ENCODE assay signal across 14 mouse cellular contexts in genomic region chr4:46885627-46886383, GRCm38 (mm10).
DNase-seq lines count a peak whose midpoint lies in the region; ATAC-seq and TF ChIP-seq lines count a peak whose summit lies in the region.
"Had no signal": no experiment of that assay in that cellular context is flagged by ENCODE, and none has a peak within 500 bp of the region (broad histone marks: within the 10 kb centered on the region; RNA-seq: fewer than 3 reads in every experiment).

No protein-coding gene starts in this region.

- 86% methylated on average over 20 of the region's 20 CpGs for WGBS in midbrain, postnatal 0 days
- WGBS in midbrain, embryonic 14.5 days = 90% methylated on average over 20 of the region's 20 CpGs
- WGBS in forebrain, embryonic 16.5 days = 86% methylated on average over 20 of the region's 20 CpGs

- no peak for TF ChIP-seq CTCF in midbrain, postnatal 0 days (IDR thresholded peaks at IDR 0.05)
- no peak for TF ChIP-seq CTCF in left cerebral cortex, adult 2 months (IDR thresholded peaks at IDR 0.05)

- intact Hi-C loops in left cerebral cortex, adult 2 months (cut with DNase I) = no loop called here

- no peaks in the 10 kb centered on the region for H3K27me3 ChIP-seq in midbrain, postnatal 0 days (ENCODE audit: insufficient read depth, low read length)
- no peaks in the 10 kb centered on the region for H3K27me3 ChIP-seq in midbrain, embryonic 14.5 days (ENCODE audit: control insufficient read depth, insufficient read depth, low read length)
- H3K27me3 ChIP-seq in forebrain, embryonic 16.5 days (replicated peaks; ENCODE audit: control insufficient read depth, insufficient read depth, low read length) = no peaks in the 10 kb centered on the region
- H3K27me3 ChIP-seq: midbrain, embryonic 13.5 days had no signal

- no peaks in the 10 kb centered on the region for H3K36me3 ChIP-seq in midbrain, postnatal 0 days (ENCODE audit: insufficient read depth, low read length)
- no peaks in the 10 kb centered on the region for H3K36me3 ChIP-seq in midbrain, embryonic 14.5 days (ENCODE audit: control insufficient read depth, insufficient read depth, low read length)
- H3K36me3 ChIP-seq in forebrain, embryonic 16.5 days (ENCODE audit: control insufficient read depth, insufficient read depth) = no peaks in the 10 kb centered on the region
- H3K36me3 ChIP-seq: forebrain, embryonic 12.5 days; liver, embryonic 15.5 days; midbrain, embryonic 13.5 days had no signal

- no peak for ATAC-seq in midbrain, postnatal 0 days (ENCODE audit: low FRiP score)
- ATAC-seq in midbrain, embryonic 14.5 days (ENCODE audit: low FRiP score, low TSS enrichment) = no peak
- no peak for ATAC-seq in forebrain, embryonic 16.5 days
- no peak for ATAC-seq in activated CD4-positive, CD25-positive, alpha-beta regulatory T cell, adult 4 months
- ATAC-seq: hindbrain, embryonic 16.5 days; midbrain, embryonic 13.5 days had no signal

- no peak overlapping the region for H3K27ac ChIP-seq in midbrain, postnatal 0 days (ENCODE audit: low read depth, low read length)
- no peak overlapping the region for H3K27ac ChIP-seq in midbrain, embryonic 14.5 days (replicated peaks; ENCODE audit: low read depth, low read length)
- peak overlapping the region; percentile 4; the same call in 1 of the 2 replicates for H3K27ac ChIP-seq in left cerebral cortex, adult 2 months
- no peak overlapping the region for H3K27ac ChIP-seq in forebrain, embryonic 16.5 days (ENCODE audit: low read length)
- H3K27ac ChIP-seq: forebrain, embryonic 12.5 days; liver, embryonic 15.5 days; midbrain, embryonic 13.5 days had no signal

- H3K4me2 ChIP-seq in midbrain, postnatal 0 days (ENCODE audit: low read depth, low read length, poor library complexity, severe bottlenecking) = no peak overlapping the region
- H3K4me2 ChIP-seq in midbrain, embryonic 14.5 days (ENCODE audit: low read length) = no peak overlapping the region
- no peak overlapping the region for H3K4me2 ChIP-seq in forebrain, embryonic 16.5 days (ENCODE audit: low read length)
- H3K4me2 ChIP-seq: forebrain, embryonic 12.5 days; liver, embryonic 15.5 days; midbrain, embryonic 13.5 days had no signal

- no peak overlapping the region for H3K4me3 ChIP-seq in midbrain, postnatal 0 days (ENCODE audit: low read depth, low read length)
- H3K4me3 ChIP-seq in midbrain, embryonic 14.5 days (replicated peaks; ENCODE audit: low read depth, low read length) = no peak overlapping the region
- H3K4me3 ChIP-seq in left cerebral cortex, adult 2 months = no peak overlapping the region
- H3K4me3 ChIP-seq in forebrain, embryonic 16.5 days (replicated peaks; ENCODE audit: low read length) = no peak overlapping the region
- H3K4me3 ChIP-seq: forebrain, embryonic 12.5 days; liver, embryonic 15.5 days; midbrain, embryonic 13.5 days had no signal

- H3K9ac ChIP-seq in midbrain, postnatal 0 days (replicated peaks; ENCODE audit: low read length, poor library complexity, severe bottlenecking) = no peak overlapping the region
- no peak overlapping the region for H3K9ac ChIP-seq in midbrain, embryonic 14.5 days (replicated peaks; ENCODE audit: low read length)
- H3K9ac ChIP-seq in forebrain, embryonic 16.5 days (replicated peaks; ENCODE audit: low read depth, low read length) = no peak overlapping the region
- H3K9ac ChIP-seq: forebrain, embryonic 12.5 days; liver, embryonic 15.5 days; midbrain, embryonic 13.5 days had no signal

- peaks cover 11% of the 10 kb centered on the region; the same call in 1 of the 2 replicates for H3K4me1 ChIP-seq in midbrain, postnatal 0 days (ENCODE audit: insufficient read depth, low read length)
- peaks cover 6% of the 10 kb centered on the region; the same call in 1 of the 2 replicates for H3K4me1 ChIP-seq in midbrain, embryonic 14.5 days (ENCODE audit: control insufficient read depth, insufficient read depth, low read length)
- peaks cover 13% of the 10 kb centered on the region for H3K4me1 ChIP-seq in forebrain, embryonic 16.5 days (replicated peaks; ENCODE audit: control insufficient read depth, insufficient read depth, low read length)
- H3K4me1 ChIP-seq: liver, embryonic 15.5 days had no signal

- peak; percentile 54 to 75 for DNase-seq in frontal cortex, adult 2 months (ENCODE audit: extremely low spot score in 1 of 2, low spot score in 1 of 2)
- DNase-seq in frontal cortex, postnatal 14 days (ENCODE audit: low spot score in 2 of 2) = no peak
- DNase-seq in midbrain, postnatal 0 days (ENCODE audit: low spot score) = peak; percentile 62
- DNase-seq in midbrain, embryonic 14.5 days = no peak
- DNase-seq in left cerebral cortex, adult 2 months (ENCODE audit: extremely low spot score in 1 of 2, low spot score in 2 of 2) = peak; percentile 34 to 55
- peak; percentile 59 to 61 for DNase-seq in right cerebral cortex, postnatal 36 days (ENCODE audit: low spot score in 2 of 2)
- DNase-seq: adrenal gland, postnatal 10 days; kidney, postnatal 36 days had no signal

- no peaks in the 10 kb centered on the region for H3K9me3 ChIP-seq in midbrain, postnatal 0 days (ENCODE audit: low read length)
- H3K9me3 ChIP-seq in midbrain, embryonic 14.5 days (ENCODE audit: control insufficient read depth, low read length) = no peaks in the 10 kb centered on the region
- no peaks in the 10 kb centered on the region for H3K9me3 ChIP-seq in forebrain, embryonic 16.5 days (ENCODE audit: control insufficient read depth, low read length)
- H3K9me3 ChIP-seq: forebrain, embryonic 12.5 days; liver, embryonic 15.5 days; midbrain, embryonic 13.5 days had no signal

Comparison
In these comparisons a context has a peak if more than half of its experiments do, and no peak if none do; other contexts are left out.
1. DNase-seq: peak in frontal cortex, adult 2 months (2 of 2), midbrain, postnatal 0 days (single experiment), left cerebral cortex, adult 2 months (2 of 2) and right cerebral cortex, postnatal 36 days (2 of 2); none in frontal cortex, postnatal 14 days (0 of 2) and midbrain, embryonic 14.5 days (single experiment).